Mouse (Mus musculus) intestine, postnatal 0 days (tissue): ENCODE measurements around the gene Mfap2. TPM values are rescaled to one million over a fixed set of nuclear protein-coding genes. Genes with fewer than 3 reads are reported as not detected.

Experiments
- ATAC-seq: fragments of 200-750 bp; cut with Nextera tagmentation; 2 replicates; pipeline ENCODE4 v1.8.0; 2017; ENCODE audit warnings: mild to moderate bottlenecking, moderate TSS enrichment, moderate library complexity
- H3K27ac ChIP-seq: fragments of 300-500 bp; sonication (generic); 2 replicates; pipeline ENCODE4 v1.5.1; 2014; ENCODE audit warnings: mild to moderate bottlenecking, low read depth, low read length, moderate library complexity
- H3K27me3 ChIP-seq: fragments of 300-500 bp; sonication (generic); replicated peaks from 2 replicates; pipeline ENCODE4 v1.6.1; 2014; ENCODE audit warnings: low read length, mixed read lengths; ENCODE audit not compliant: control insufficient read depth, insufficient read depth
- H3K36me3 ChIP-seq: fragments of 300-500 bp; sonication (generic); 2 replicates; pipeline ENCODE4 v1.6.1; 2014; ENCODE audit warnings: mild to moderate bottlenecking, moderate library complexity; ENCODE audit not compliant: control insufficient read depth, insufficient read depth
- H3K4me1 ChIP-seq: fragments of 300-500 bp; sonication (generic); replicated peaks from 2 replicates; pipeline ENCODE4 v1.6.1; 2014; ENCODE audit warnings: antibody characterized with exemption, low read length, mixed read lengths; ENCODE audit not compliant: control insufficient read depth, insufficient read depth
- H3K4me2 ChIP-seq: fragments of 300-500 bp; sonication (generic); replicated peaks from 2 replicates; pipeline ENCODE4 v1.6.1; 2014; ENCODE audit warnings: low read depth, mild to moderate bottlenecking, moderate library complexity
- H3K4me3 ChIP-seq: fragments of 300-500 bp; sonication (generic); 2 replicates; pipeline ENCODE4 v1.5.1; 2014; ENCODE audit warnings: low read depth, low read length
- H3K9ac ChIP-seq: fragments of 300-500 bp; sonication (generic); 2 replicates; pipeline ENCODE4 v1.6.1; 2014; ENCODE audit warnings: mild to moderate bottlenecking, low read depth, low read length
- H3K9me3 ChIP-seq: fragments of 300-500 bp; sonication (generic); 2 replicates; pipeline ENCODE4 v1.6.1; 2016; ENCODE audit warnings: mixed run types; ENCODE audit not compliant: control insufficient read depth
- CTCF ChIP-seq: sonication (generic); IDR thresholded peaks from 2 replicates; pipeline ENCODE4 v1.5.1; 2016; ENCODE audit warnings: low read depth, mild to moderate bottlenecking, control low read depth, antibody characterized with exemption, moderate library complexity
- WGBS: fragments of 180-500 bp; shearing (Covaris S2); extraction: QIAGEN DNeasy Blood & Tissue Kit; methylation state at CpG from one replicate; pipeline ENCODE4 v1.1.7; 2014; 5-methylcytosine and 5-hydroxymethylcytosine counted together
- polyA plus RNA-seq: library from polyadenylated mRNA; unstranded; fragments of >200 nt; fragmentation: Nextera tagmentation; extraction: Ambion mirVana; gene quantifications from 2 replicates; pipeline ENCODE4 v1.2.1, GENCODE M21; 2015

The Mfap2 gene
- polyA plus RNA-seq, 1 experiment from 2014 or later = 138 TPM

DNA sequence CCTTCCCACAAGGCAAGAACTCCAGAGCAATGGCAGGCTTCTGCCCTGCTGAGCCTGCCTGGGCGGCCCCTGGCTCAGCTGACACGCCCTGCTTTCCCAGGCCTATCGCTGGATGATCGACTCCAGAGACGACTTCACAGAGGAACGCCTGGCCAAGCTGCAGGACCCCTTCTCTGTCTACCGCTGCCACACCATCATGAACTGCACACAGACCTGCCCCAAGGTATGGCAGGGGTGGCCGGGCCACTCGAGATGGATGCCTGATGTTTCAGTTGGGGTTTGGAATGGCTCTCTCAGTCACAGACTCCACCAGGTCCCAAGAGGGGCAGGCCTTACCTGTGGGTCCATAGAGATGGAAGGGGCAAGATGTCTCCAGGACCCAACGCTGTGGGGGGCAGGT is 32.9 kb upstream of the Mfap2 start:
- no peak overlapping the region for H3K9ac ChIP-seq
- WGBS = 59% methylated on average over 10 of the region's 10 CpGs

DNA sequence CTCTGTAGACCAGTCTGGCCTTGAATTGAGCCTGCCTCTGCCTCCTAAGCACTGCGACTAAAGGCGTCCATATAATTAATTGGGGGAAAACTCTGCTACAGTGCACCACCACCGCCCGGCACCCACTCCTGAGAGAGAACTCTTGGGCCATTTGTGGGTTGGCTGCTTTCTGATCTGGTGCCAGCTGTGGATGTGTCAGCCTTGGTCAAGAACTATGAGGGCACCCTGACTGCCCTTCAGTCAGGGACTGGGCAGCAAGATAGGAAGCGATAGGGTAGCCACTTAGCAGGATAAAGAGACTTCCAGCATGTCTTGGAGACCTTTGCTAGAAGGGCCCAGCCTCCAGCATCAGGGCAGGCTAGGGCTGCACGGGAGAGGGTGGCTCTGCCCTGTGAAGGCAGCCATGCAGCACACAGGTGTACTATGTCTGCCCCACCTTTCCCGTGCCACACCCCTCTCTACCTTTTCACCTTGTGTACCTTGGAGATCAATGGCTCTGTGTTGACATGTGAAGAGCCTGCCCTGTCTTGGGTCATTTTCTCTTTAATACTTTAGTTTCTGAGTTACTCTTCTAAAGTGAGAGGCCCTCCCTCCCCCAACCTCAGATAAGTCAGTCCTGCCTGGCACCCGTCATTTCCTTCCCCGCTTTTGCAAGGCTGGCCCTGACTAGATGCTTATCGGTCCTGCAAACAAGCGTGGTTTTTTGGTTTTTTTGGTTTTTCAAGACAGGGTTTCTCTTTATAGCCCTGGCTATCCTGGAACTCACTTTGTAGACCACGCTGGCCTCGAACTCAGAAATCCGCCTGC is 32.1 kb upstream of the Mfap2 start:
- H3K4me1 ChIP-seq = peaks cover 16% of the 10 kb centered on the region
- no peak overlapping the region for H3K9ac ChIP-seq
- no peak for TF ChIP-seq CTCF
- WGBS = 61% methylated on average over 14 of the region's 14 CpGs
- H3K4me2 ChIP-seq = no peak overlapping the region
- peak; percentile 72 for ATAC-seq
- H3K27me3 ChIP-seq = no peaks in the 10 kb centered on the region
- peak overlapping the region; percentile 28; the same call in 1 of the 2 replicates for H3K27ac ChIP-seq
- no peak overlapping the region for H3K4me3 ChIP-seq
- H3K36me3 ChIP-seq = peaks cover 51% of the 10 kb centered on the region
- no peaks in the 10 kb centered on the region for H3K9me3 ChIP-seq

More for the DNA sequence above, 32.9 kb upstream of the Mfap2 start:
- no peak for TF ChIP-seq CTCF
- Histone ChIP-seq H3K27me3 (no peaks in the 10 kb centered on the region), H3K9me3 (no peaks in the 10 kb centered on the region), H3K27ac (no peak overlapping the region), H3K4me3 (no peak overlapping the region), H3K4me1 (peaks cover 16% of the 10 kb centered on the region), H3K4me2 (no peak overlapping the region), H3K36me3 (peaks cover 59% of the 10 kb centered on the region)
- no peak for ATAC-seq

DNA sequence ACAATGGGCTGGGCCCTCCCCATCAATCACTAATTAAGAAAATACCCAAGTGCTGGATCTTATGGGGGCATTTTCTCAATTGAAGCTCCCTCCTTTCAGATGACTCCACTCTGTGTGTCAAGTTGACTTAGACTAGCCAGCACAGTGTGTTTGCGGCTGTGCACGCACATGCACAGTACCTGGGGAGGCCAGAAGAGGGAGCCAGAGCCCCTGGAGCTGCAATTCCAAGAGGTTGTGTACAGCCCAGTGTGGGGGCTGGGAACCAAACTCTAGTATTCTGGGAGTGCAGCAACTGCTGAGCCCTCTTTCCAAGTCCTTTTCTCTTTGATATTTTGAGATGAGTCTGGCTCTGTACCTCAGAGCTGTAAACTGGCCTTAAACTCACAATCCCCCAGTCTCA is 28.6 kb upstream of the Mfap2 start:
- H3K27ac ChIP-seq = no peak overlapping the region
- H3K36me3 ChIP-seq = peaks cover 18% of the 10 kb centered on the region
- no peaks in the 10 kb centered on the region for H3K27me3 ChIP-seq
- no peaks in the 10 kb centered on the region for H3K9me3 ChIP-seq
- H3K4me1 ChIP-seq = peaks cover 9% of the 10 kb centered on the region
- H3K4me2 ChIP-seq = no peak overlapping the region
- peak; percentile 55 for TF ChIP-seq CTCF
- no peak overlapping the region for H3K9ac ChIP-seq
- H3K4me3 ChIP-seq = no peak overlapping the region
- 88% methylated on average over 2 of the region's 2 CpGs for WGBS
- ATAC-seq = no peak

DNA sequence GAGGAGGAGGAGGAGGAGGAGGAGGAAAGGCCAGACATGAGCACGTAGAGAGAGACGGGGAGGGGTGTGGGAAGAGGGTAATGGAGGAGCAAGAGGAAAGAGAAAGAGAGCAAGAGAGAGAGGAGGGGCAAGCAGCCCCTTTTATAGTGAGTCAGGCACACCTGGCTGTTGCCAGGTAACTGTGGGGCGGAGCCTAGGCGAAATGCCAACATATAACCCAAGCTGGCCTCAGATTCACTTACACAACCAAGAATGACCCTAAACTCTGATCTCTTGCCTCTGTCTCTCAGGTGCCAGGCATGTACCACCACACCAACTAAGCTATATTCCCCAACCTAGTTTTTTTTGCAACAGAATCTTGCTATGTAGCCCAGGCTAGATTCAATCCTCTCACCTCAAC is 27.4 kb upstream of the Mfap2 start:
- H3K27ac ChIP-seq = peak overlapping the region; percentile 47
- no peak overlapping the region for H3K9ac ChIP-seq
- peak; percentile 20 for ATAC-seq
- no peak for TF ChIP-seq CTCF
- peaks cover 14% of the 10 kb centered on the region for H3K36me3 ChIP-seq
- no peak overlapping the region for H3K4me3 ChIP-seq
- H3K27me3 ChIP-seq = no peaks in the 10 kb centered on the region
- no peaks in the 10 kb centered on the region for H3K9me3 ChIP-seq
- peaks cover 4% of the 10 kb centered on the region; the same call in 1 of the 2 replicates for H3K4me1 ChIP-seq
- WGBS = 29% methylated on average over 4 of the region's 4 CpGs
- H3K4me2 ChIP-seq = peak overlapping the region; percentile 27; the same call in 1 of the 2 replicates

DNA sequence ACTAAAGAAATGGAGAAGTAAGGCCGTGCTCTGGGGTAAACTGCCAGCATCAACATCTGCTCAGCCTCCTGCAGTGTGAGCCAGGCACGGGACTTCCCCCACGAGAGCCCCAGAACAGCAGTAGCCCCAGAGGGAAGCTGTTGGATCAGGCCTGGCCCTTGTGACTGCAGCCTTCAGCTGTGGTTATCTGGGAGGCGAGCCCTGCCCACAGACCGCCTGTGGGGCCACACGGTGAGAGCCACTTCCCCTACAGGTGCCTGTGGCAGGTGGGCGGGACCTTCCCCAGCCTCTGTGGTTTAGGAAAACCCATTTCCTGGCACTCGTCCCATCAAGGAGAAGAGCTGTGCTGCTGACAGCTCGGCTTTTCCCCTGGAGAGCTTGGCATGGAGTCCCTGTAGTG is 26.8 kb upstream of the Mfap2 start:
- ATAC-seq = peak; percentile 82
- H3K4me3 ChIP-seq = no peak overlapping the region
- 0 out of 2 replicates have a peak, but pooled peaks have one; percentile 5 for TF ChIP-seq CTCF
- no peaks in the 10 kb centered on the region for H3K27me3 ChIP-seq
- peaks cover 4% of the 10 kb centered on the region; the same call in 1 of the 2 replicates for H3K4me1 ChIP-seq
- H3K4me2 ChIP-seq = peak overlapping the region; percentile 27; the same call in 1 of the 2 replicates
- peak overlapping the region; percentile 46; the same call in 1 of the 2 replicates for H3K27ac ChIP-seq
- H3K9ac ChIP-seq = no peak overlapping the region
- H3K9me3 ChIP-seq = no peaks in the 10 kb centered on the region
- 3% methylated on average over 9 of the region's 9 CpGs for WGBS
- peaks cover 14% of the 10 kb centered on the region for H3K36me3 ChIP-seq

DNA sequence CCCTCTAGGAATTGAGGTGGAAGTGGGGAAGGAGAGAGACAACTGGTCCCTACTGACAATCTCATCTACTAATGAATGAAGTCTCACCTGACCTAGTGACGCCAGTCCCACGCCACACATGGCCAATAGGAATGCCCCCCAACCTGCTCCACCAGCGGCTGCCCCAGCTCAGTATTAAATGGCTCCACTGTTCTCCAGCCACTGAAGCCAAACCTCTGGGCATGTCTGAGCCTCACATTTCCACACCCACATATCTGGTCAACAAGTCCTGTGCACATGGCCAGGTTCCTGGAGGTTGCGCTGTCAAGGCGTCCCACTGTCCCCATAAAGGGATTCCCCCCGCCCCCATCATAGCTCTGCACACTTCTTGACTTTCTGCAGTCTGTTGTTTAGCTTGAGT is 25.7 kb upstream of the Mfap2 start:
- Histone ChIP-seq H3K9me3 (no peaks in the 10 kb centered on the region), H3K4me3 (no peak overlapping the region), H3K4me1 (peaks cover 4% of the 10 kb centered on the region; the same call in 1 of the 2 replicates), H3K36me3 (peaks cover 4% of the 10 kb centered on the region; the same call in 1 of the 2 replicates), H3K27me3 (no peaks in the 10 kb centered on the region), H3K4me2 (no peak overlapping the region), H3K9ac (no peak overlapping the region), H3K27ac (no peak overlapping the region)
- WGBS = 87% methylated on average over 6 of the region's 6 CpGs
- TF ChIP-seq CTCF = no peak
- no peak for ATAC-seq
